Mouse (Mus musculus): Measurements from ENCODE around the gene Pard3. TPM values are rescaled to one million over a fixed set of nuclear protein-coding genes. Genes with fewer than 3 reads are reported as not detected.
A peak's percentile ranks its signal among the peaks of the same experiment; 100 is the strongest.

The Pard3 gene
- total RNA-seq, 2 experiments from 2014 or later = 26.1 to 28.1 TPM

- no peak for TF ChIP-seq CTCF (conservative IDR thresholded peaks at IDR 0.05)
- Histone ChIP-seq H3K27ac (no peak overlapping the region), H3K4me3 (no peak overlapping the region)
- no peak for DNase-seq (ENCODE audit: low spot score in 2 of 2)
Measured at GRCm38 (mm10) chr8:127546161-127546560, 482.5 kb downstream of the Pard3 start.

GRCm38 (mm10) chr8:127550928-127551327 lies 487.2 kb downstream of the Pard3 start:
- Histone ChIP-seq H3K4me3 (no peak overlapping the region), H3K27ac (no peak overlapping the region)
- no peak for DNase-seq (ENCODE audit: low spot score in 2 of 2)
- no peak for TF ChIP-seq CTCF (conservative IDR thresholded peaks at IDR 0.05)

- Histone ChIP-seq H3K27ac (peak overlapping the region; percentile 4), H3K4me3 (peak overlapping the region; percentile 27)
- DNase-seq (ENCODE audit: low spot score in 2 of 2) = peak in 1 of 2 experiments; percentile 27
- peak; percentile 69 for TF ChIP-seq CTCF (conservative IDR thresholded peaks at IDR 0.05)
Measured at GRCm38 (mm10) chr8:127552161-127552595, 488.5 kb downstream of the Pard3 start.

- DNase-seq (ENCODE audit: low spot score in 2 of 2) = no peak
- no peak for TF ChIP-seq CTCF (conservative IDR thresholded peaks at IDR 0.05)
- peak overlapping the region; percentile 4 for H3K27ac ChIP-seq
- H3K4me3 ChIP-seq = peak overlapping the region; percentile 27
Measured at GRCm38 (mm10) chr8:127552836-127553235, 489.1 kb downstream of the Pard3 start.

- no peak for TF ChIP-seq CTCF (conservative IDR thresholded peaks at IDR 0.05)
- H3K4me3 ChIP-seq = no peak overlapping the region
- DNase-seq (ENCODE audit: low spot score in 2 of 2) = no peak
- H3K27ac ChIP-seq = no peak overlapping the region
Measured at GRCm38 (mm10) chr8:127553582-127553981, 489.9 kb downstream of the Pard3 start.

GRCm38 (mm10) chr8:127555795-127556194 lies 492.1 kb downstream of the Pard3 start:
- no peak overlapping the region for H3K4me3 ChIP-seq
- no peak overlapping the region for H3K27ac ChIP-seq
- TF ChIP-seq CTCF (conservative IDR thresholded peaks at IDR 0.05) = no peak
- no peak for DNase-seq (ENCODE audit: low spot score in 2 of 2)

- no peak for DNase-seq (ENCODE audit: low spot score in 2 of 2)
- Histone ChIP-seq H3K27ac (no peak overlapping the region), H3K4me3 (no peak overlapping the region)
- no peak for TF ChIP-seq CTCF (conservative IDR thresholded peaks at IDR 0.05)
Measured at GRCm38 (mm10) chr8:127556964-127557363, 493.3 kb downstream of the Pard3 start.

GRCm38 (mm10) chr8:127557566-127557965 lies 493.9 kb downstream of the Pard3 start:
- TF ChIP-seq CTCF (conservative IDR thresholded peaks at IDR 0.05) = no peak
- H3K4me3 ChIP-seq = no peak overlapping the region
- DNase-seq (ENCODE audit: low spot score in 2 of 2) = no peak
- no peak overlapping the region for H3K27ac ChIP-seq

GRCm38 (mm10) chr8:127563634-127564033 lies 499.9 kb downstream of the Pard3 start:
- TF ChIP-seq CTCF (conservative IDR thresholded peaks at IDR 0.05) = no peak
- Histone ChIP-seq H3K4me3 (no peak overlapping the region), H3K27ac (no peak overlapping the region)
- no peak for DNase-seq (ENCODE audit: low spot score in 2 of 2)

GRCm38 (mm10) chr8:127564426-127564825 lies 500.7 kb downstream of the Pard3 start:
- H3K27ac ChIP-seq = no peak overlapping the region
- no peak overlapping the region for H3K4me3 ChIP-seq
- DNase-seq (ENCODE audit: low spot score in 2 of 2) = no peak
- no peak for TF ChIP-seq CTCF (conservative IDR thresholded peaks at IDR 0.05)

- no peak for DNase-seq (ENCODE audit: low spot score in 2 of 2)
- Histone ChIP-seq H3K4me3 (no peak overlapping the region), H3K27ac (no peak overlapping the region)
- TF ChIP-seq CTCF (conservative IDR thresholded peaks at IDR 0.05) = no peak
Measured at GRCm38 (mm10) chr8:127569212-127569611, 505.5 kb downstream of the Pard3 start.

- TF ChIP-seq CTCF (conservative IDR thresholded peaks at IDR 0.05) = no peak
- Histone ChIP-seq H3K27ac (no peak overlapping the region), H3K4me3 (no peak overlapping the region)
- no peak for DNase-seq (ENCODE audit: low spot score in 2 of 2)
Measured at GRCm38 (mm10) chr8:127570527-127570926, 506.8 kb downstream of the Pard3 start.

- TF ChIP-seq CTCF (conservative IDR thresholded peaks at IDR 0.05) = no peak
- DNase-seq (ENCODE audit: low spot score in 2 of 2) = no peak
- H3K27ac ChIP-seq = peak overlapping the region; percentile 40; the same call in 1 of the 2 replicates
Measured at GRCm38 (mm10) chr8:127572493-127572892, 508.8 kb downstream of the Pard3 start.

GRCm38 (mm10) chr8:127576657-127577056 lies 513.0 kb downstream of the Pard3 start:
- TF ChIP-seq CTCF (conservative IDR thresholded peaks at IDR 0.05) = no peak
- H3K27ac ChIP-seq = no peak overlapping the region
- DNase-seq (ENCODE audit: low spot score in 2 of 2) = no peak
- no peak overlapping the region for H3K4me3 ChIP-seq

More at GRCm38 (mm10) chr8:127572493-127572892, 508.8 kb downstream of the Pard3 start:
- no peak overlapping the region for H3K4me3 ChIP-seq
